Mouse (Mus musculus) embryonic facial prominence, embryonic 12.5 days (tissue): ENCODE data around the gene Rasgef1b. TPM values are rescaled to one million over a fixed set of nuclear protein-coding genes. Genes with fewer than 3 reads are reported as not detected.

Experiments used
- ATAC-seq: fragments of 200-750 bp; cut with Nextera tagmentation; 2 replicates; pipeline ENCODE4 v1.8.0; 2017; ENCODE audit not compliant: insufficient number of reproducible peaks, insufficient read depth, low FRiP score, low TSS enrichment
- H3K27ac ChIP-seq: fragments of 300-500 bp; sonication (generic); 2 replicates; pipeline ENCODE4 v1.5.1; 2016; ENCODE audit warnings: mild to moderate bottlenecking
- H3K27me3 ChIP-seq: fragments of 300-500 bp; sonication (generic); 2 replicates; pipeline ENCODE4 v1.6.1; 2016; ENCODE audit warnings: mild to moderate bottlenecking, moderate library complexity
- H3K36me3 ChIP-seq: fragments of 300-500 bp; sonication (generic); 2 replicates; pipeline ENCODE4 v1.6.1; 2016; ENCODE audit warnings: mild to moderate bottlenecking
- H3K4me1 ChIP-seq: fragments of 300-500 bp; sonication (generic); 2 replicates; pipeline ENCODE4 v1.6.1; 2016
- H3K4me2 ChIP-seq: fragments of 300-500 bp; sonication (generic); replicated peaks from 2 replicates; pipeline ENCODE4 v1.6.1; 2016; ENCODE audit warnings: mild to moderate bottlenecking, moderate library complexity
- H3K4me3 ChIP-seq: fragments of 300-500 bp; sonication (generic); 2 replicates; pipeline ENCODE4 v1.5.1; 2016; ENCODE audit warnings: mild to moderate bottlenecking
- H3K9ac ChIP-seq: fragments of 300-500 bp; sonication (generic); 2 replicates; pipeline ENCODE4 v1.6.1; 2016; ENCODE audit warnings: mild to moderate bottlenecking, moderate library complexity
- H3K9me3 ChIP-seq: fragments of 300-500 bp; sonication (generic); 2 replicates; pipeline ENCODE4 v1.6.1; 2016; ENCODE audit warnings: mild to moderate bottlenecking, moderate library complexity
- WGBS: fragments of 180-500 bp; shearing (Covaris S2); methylation state at CpG from one replicate; pipeline ENCODE4 v1.1.7; 2016; 5-methylcytosine and 5-hydroxymethylcytosine counted together
- polyA plus RNA-seq: library from polyadenylated mRNA; unstranded; fragments of >200 nt; fragmentation: Nextera tagmentation; extraction: Ambion mirVana; gene quantifications from 2 replicates; pipeline ENCODE4 v1.2.1, GENCODE M21; 2016

Gene Rasgef1b
- polyA plus RNA-seq, 1 experiment from 2014 or later, result 11.7 TPM

DNA sequence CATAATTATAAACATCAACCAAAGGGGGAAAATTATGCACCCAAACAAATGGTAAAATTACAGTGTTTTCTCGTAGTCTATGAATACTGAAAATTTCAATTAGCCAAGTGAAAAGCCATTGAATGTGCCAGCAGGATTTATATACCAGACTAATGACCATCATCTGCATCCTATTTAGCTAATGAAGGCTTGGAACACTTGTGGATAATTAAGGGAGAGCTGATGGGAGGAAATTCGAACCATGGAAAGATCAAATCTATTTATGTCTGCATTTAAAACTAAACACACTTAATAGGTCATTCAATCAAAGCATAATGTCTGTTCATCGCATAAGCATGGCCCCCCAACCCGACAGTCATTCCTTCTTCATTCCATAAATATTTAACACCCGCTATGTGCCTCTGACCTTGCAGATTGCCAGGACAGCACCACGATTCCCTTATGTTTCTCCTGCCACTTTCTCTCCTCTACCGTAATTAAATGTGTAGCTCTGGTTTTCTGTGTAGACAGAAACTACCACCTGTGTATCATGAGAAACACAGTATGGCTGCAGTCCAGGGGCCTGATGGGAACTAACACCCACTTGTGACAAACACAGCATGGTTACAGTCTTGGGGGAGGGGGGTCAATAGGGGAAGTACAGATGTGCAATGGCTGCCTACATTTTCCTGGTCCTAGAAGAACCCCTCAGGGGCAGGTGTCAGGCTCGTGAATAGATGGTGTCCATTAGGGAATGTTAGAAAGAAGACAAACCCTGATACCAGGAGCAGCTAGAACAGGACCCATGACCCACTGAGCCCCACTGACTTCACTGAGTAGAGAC, 164.2 kb downstream of the Rasgef1b start:
- WGBS, result 29% methylated on average over 8 of the region's 8 CpGs
- Histone ChIP-seq H3K4me2 (no peak overlapping the region), H3K27ac (no peak overlapping the region), H3K4me3 (no peak overlapping the region), H3K9ac (no peak overlapping the region), H3K4me1 (peaks cover 4% of the 10 kb centered on the region; the same call in 1 of the 2 replicates), H3K36me3 (no peaks in the 10 kb centered on the region), H3K9me3 (no peaks in the 10 kb centered on the region), H3K27me3 (peaks cover under 1% of the 10 kb centered on the region; the same call in 1 of the 2 replicates)
- no peak for ATAC-seq

DNA sequence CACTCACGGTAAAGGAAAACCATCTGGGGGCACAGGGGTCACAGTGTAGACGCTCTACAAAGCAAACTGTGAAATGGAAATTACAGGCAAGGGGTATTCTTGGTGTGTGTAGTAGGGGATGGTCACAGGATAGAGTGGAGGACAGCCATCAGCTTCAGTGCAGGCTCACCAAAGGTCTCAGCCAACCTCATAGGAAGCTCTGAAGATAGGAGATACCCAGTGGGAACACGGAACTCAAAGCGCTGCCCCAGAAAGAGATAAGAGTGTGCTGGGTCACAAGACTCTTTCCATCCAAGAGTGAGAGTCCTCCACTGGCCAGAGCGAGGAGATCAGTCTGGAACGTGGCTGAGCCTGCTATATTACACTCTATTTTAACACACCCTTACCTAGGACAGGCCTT, 166.8 kb downstream of the Rasgef1b start:
- no peaks in the 10 kb centered on the region for H3K9me3 ChIP-seq
- H3K27ac ChIP-seq, result no peak overlapping the region
- ATAC-seq, result no peak
- WGBS, result 63% methylated on average over 6 of the region's 6 CpGs
- H3K27me3 ChIP-seq, result no peaks in the 10 kb centered on the region
- peaks cover 10% of the 10 kb centered on the region; the same call in 1 of the 2 replicates for H3K4me1 ChIP-seq
- no peaks in the 10 kb centered on the region for H3K36me3 ChIP-seq
- no peak overlapping the region for H3K4me2 ChIP-seq
- no peak overlapping the region for H3K9ac ChIP-seq
- no peak overlapping the region for H3K4me3 ChIP-seq

GRCm38 (mm10) chr5:99559814-99560213, 169.1 kb downstream of the Rasgef1b start:
- peaks cover 10% of the 10 kb centered on the region; the same call in 1 of the 2 replicates for H3K4me1 ChIP-seq

DNA sequence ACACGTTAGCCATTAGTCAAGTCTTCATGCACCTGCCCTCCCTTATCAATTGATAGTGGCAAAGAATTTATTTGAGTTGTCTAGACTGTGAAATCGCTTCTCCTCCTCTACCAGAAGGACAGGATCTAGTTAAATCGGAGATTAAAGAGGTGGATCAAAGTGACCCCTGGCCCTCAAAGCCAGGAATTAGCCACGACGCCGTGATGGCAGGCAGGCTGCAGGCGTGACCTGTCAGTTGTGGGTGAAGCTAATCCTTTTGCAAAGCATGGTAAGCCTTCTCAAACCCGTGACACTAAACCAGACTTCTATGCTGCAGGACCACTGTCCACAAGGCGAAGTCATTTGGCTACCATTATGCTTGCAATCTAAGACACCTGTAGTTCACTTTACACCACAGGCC, 170.6 kb downstream of the Rasgef1b start:
- Histone ChIP-seq H3K27me3 (no peaks in the 10 kb centered on the region), H3K4me2 (no peak overlapping the region), H3K9me3 (no peaks in the 10 kb centered on the region), H3K4me1 (peaks cover 10% of the 10 kb centered on the region; the same call in 1 of the 2 replicates), H3K9ac (no peak overlapping the region), H3K27ac (no peak overlapping the region), H3K36me3 (no peaks in the 10 kb centered on the region), H3K4me3 (no peak overlapping the region)
- 55% methylated on average over 9 of the region's 9 CpGs for WGBS
- no peak for ATAC-seq

More at GRCm38 (mm10) chr5:99559814-99560213, 169.1 kb downstream of the Rasgef1b start:
- Histone ChIP-seq H3K4me3 (no peak overlapping the region), H3K36me3 (no peaks in the 10 kb centered on the region), H3K4me2 (no peak overlapping the region), H3K9ac (no peak overlapping the region), H3K9me3 (no peaks in the 10 kb centered on the region), H3K27ac (no peak overlapping the region), H3K27me3 (no peaks in the 10 kb centered on the region)
- no peak for ATAC-seq
- WGBS, result 3% methylated on average over 3 of the region's 3 CpGs

DNA sequence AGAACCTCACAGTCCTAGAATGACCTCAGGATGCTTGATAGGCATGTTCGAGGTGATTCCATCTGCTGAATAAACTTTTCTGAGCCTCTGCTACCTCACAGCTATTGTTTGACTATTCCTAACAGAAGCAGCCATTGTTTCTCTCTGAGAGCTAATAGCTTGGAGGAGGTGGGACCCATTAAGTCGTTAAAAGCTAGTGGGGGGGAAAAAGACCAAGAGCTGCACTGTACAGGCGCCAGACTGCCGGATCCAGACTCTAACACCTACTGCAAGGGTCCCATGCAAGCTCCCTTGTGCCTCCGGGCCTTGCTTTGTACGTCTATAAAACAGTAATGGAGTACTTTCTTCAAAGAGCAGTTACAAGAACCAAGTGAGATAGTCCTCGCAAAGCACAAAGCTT, 176.2 kb downstream of the Rasgef1b start:
- H3K4me2 ChIP-seq, result no peak overlapping the region
- H3K4me3 ChIP-seq, result no peak overlapping the region
- H3K9me3 ChIP-seq, result no peaks in the 10 kb centered on the region
- no peaks in the 10 kb centered on the region for H3K27me3 ChIP-seq
- WGBS, result 33% methylated on average over 7 of the region's 7 CpGs
- no peak for ATAC-seq
- no peak overlapping the region for H3K27ac ChIP-seq
- no peaks in the 10 kb centered on the region for H3K36me3 ChIP-seq
- no peak overlapping the region for H3K9ac ChIP-seq
- peaks cover 5% of the 10 kb centered on the region; the same call in 1 of the 2 replicates for H3K4me1 ChIP-seq

DNA sequence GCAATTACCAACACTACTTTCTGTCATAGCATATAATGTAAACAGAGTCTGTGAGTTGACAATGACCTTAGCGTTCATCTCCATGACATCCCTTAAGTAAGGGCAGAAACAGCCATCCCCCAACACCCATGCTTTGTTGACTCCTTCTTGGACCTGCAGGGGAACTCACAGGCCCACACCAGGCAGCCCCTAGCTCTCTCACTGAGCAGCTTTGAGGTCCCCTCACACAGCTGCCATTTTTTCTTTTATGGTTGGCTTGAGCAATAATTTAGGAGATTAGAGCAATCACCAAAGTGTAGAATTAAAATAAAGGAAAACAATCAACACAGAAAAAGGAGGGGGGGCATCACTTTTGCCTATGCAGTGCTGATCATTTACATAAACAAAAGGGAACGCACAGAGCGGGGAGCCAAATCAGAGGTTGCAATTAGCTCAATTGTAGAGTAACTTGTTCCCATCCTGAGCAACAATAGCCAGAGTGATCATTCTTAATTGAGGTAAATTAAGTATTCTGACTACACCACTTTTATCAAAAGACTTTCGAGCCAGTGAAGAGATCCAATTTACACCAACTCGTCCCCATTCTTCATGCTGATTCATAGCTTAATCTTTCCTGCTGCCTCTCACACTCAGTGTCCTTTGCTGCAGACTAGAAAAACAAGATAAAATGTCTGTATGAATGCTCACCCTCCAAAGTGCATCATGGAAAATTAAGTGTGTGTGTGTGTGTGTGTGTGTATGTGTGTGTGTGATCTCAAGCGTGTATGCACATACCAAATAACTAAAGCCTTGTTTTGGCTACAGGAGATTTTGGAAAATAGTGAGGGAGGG, 184.0 kb downstream of the Rasgef1b start:
- no peak for ATAC-seq
- H3K4me3 ChIP-seq, result no peak overlapping the region
- H3K27ac ChIP-seq, result no peak overlapping the region
- H3K9me3 ChIP-seq, result no peaks in the 10 kb centered on the region
- no peaks in the 10 kb centered on the region for H3K36me3 ChIP-seq
- H3K27me3 ChIP-seq, result no peaks in the 10 kb centered on the region
- H3K4me2 ChIP-seq, result no peak overlapping the region
- WGBS, result 59% methylated on average over 6 of the region's 6 CpGs
- no peak overlapping the region for H3K9ac ChIP-seq
- 0 out of 2 replicates have a peak, but pooled peaks cover 4% of the 10 kb centered on the region for H3K4me1 ChIP-seq

GRCm38 (mm10) chr5:99541999-99542765, 186.7 kb downstream of the Rasgef1b start:
- H3K9ac ChIP-seq, result no peak overlapping the region
- H3K4me2 ChIP-seq, result no peak overlapping the region
- H3K9me3 ChIP-seq, result no peaks in the 10 kb centered on the region
- H3K4me3 ChIP-seq, result no peak overlapping the region
- no peak for ATAC-seq
- 0 out of 2 replicates have a peak, but pooled peaks cover 4% of the 10 kb centered on the region for H3K4me1 ChIP-seq
- no peak overlapping the region for H3K27ac ChIP-seq
- H3K36me3 ChIP-seq, result no peaks in the 10 kb centered on the region
- 74% methylated on average over 2 of the region's 2 CpGs for WGBS
- no peaks in the 10 kb centered on the region for H3K27me3 ChIP-seq

DNA sequence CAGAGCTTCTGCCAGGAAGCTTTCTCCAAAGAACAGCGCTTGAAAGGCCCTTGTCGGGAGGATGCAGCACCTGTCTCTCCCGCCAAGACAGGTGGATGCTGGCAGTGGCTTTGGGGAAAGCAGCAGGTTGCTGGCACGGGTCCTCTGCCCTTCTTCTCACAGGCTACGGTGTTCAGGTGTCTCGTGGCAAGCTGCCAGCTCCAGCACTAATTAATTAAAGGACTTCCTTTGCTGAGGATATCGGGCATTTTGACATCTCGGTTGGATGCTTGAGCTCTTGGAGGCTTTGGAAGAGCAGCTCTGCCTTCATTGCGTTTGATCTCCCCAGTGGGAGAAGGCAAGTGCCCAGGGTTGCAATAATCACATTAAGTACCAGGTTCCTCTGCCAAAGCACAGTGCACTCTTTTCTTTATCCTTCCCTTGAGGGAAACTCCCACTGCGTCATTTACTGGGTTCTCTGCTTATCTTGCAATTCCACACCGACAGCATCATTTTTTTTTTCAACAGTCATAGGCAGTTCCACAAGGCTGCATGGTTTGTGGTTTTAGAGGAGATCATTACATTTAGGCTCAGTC, 187.5 kb downstream of the Rasgef1b start:
- Histone ChIP-seq H3K27me3 (no peaks in the 10 kb centered on the region), H3K4me1 (0 out of 2 replicates have a peak, but pooled peaks cover 4% of the 10 kb centered on the region), H3K4me2 (no peak overlapping the region), H3K36me3 (no peaks in the 10 kb centered on the region), H3K4me3 (no peak overlapping the region), H3K9me3 (no peaks in the 10 kb centered on the region), H3K27ac (no peak overlapping the region), H3K9ac (no peak overlapping the region)
- WGBS, result 47% methylated on average over 11 of the region's 11 CpGs
- no peak for ATAC-seq

DNA sequence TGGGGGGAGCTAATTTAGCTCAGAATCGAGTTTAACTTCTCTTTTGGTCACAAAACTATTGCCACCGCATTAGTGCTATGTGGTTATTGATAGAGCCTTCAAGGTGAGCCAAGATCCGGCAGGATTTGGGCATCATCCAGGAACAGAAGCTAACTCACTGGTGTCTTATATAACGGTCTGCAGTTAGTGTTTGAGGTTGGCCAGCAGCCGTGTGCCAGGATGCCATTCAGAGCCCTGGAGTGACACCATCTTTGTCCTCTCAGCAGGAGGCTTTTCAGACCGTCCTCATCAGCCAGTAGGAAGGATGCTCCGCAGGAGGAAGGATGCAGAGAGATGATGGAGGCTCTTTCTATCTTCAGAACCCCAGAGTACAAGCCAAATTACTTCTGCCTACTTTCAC, 195.4 kb downstream of the Rasgef1b start:
- no peaks in the 10 kb centered on the region for H3K9me3 ChIP-seq
- no peak overlapping the region for H3K4me3 ChIP-seq
- no peak overlapping the region for H3K27ac ChIP-seq
- H3K9ac ChIP-seq, result no peak overlapping the region
- ATAC-seq, result no peak
- H3K4me1 ChIP-seq, result no peaks in the 10 kb centered on the region
- H3K36me3 ChIP-seq, result no peaks in the 10 kb centered on the region
- WGBS, result 71% methylated on average over 7 of the region's 7 CpGs
- no peaks in the 10 kb centered on the region for H3K27me3 ChIP-seq
- no peak overlapping the region for H3K4me2 ChIP-seq

- H3K4me2 ChIP-seq, result no peak overlapping the region
- no peak for ATAC-seq
- no peak overlapping the region for H3K4me3 ChIP-seq
- H3K4me1 ChIP-seq, result peaks cover 2% of the 10 kb centered on the region; the same call in 1 of the 2 replicates
- H3K9ac ChIP-seq, result no peak overlapping the region
- WGBS, result 77% methylated on average over 7 of the region's 7 CpGs
- no peaks in the 10 kb centered on the region for H3K9me3 ChIP-seq
- no peak overlapping the region for H3K27ac ChIP-seq
- H3K36me3 ChIP-seq, result no peaks in the 10 kb centered on the region
- no peaks in the 10 kb centered on the region for H3K27me3 ChIP-seq
Observed at GRCm38 (mm10) chr5:99526797-99527201, 202.1 kb downstream of the Rasgef1b start.

DNA sequence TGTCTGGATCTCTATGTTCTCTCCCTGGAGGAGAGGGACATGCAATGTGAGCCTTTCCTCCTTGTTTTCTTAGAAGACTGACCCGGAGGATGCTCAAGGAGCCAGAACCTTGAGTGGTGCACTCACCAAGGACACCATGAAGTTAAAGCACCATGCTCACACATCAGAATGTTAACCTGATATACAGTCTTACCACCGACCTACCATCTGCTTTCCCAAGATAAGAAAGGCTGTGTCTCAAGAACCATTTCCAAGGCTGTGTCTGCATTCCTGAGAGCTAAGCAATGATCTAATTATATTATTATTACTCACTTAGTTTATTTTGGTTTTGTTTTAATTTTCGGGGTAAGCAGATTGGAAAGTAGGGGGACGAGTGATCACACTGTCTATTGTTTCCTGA, 203.2 kb downstream of the Rasgef1b start:
- no peak for ATAC-seq
- H3K4me3 ChIP-seq, result no peak overlapping the region
- no peak overlapping the region for H3K9ac ChIP-seq
- no peaks in the 10 kb centered on the region for H3K36me3 ChIP-seq
- peaks cover 2% of the 10 kb centered on the region; the same call in 1 of the 2 replicates for H3K4me1 ChIP-seq
- H3K9me3 ChIP-seq, result no peaks in the 10 kb centered on the region
- H3K27ac ChIP-seq, result no peak overlapping the region
- no peaks in the 10 kb centered on the region for H3K27me3 ChIP-seq
- 67% methylated on average over 4 of the region's 4 CpGs for WGBS
- no peak overlapping the region for H3K4me2 ChIP-seq
